Comparison of ENCODE assay signal across 26 mouse cellular contexts in the genomic region with DNA sequence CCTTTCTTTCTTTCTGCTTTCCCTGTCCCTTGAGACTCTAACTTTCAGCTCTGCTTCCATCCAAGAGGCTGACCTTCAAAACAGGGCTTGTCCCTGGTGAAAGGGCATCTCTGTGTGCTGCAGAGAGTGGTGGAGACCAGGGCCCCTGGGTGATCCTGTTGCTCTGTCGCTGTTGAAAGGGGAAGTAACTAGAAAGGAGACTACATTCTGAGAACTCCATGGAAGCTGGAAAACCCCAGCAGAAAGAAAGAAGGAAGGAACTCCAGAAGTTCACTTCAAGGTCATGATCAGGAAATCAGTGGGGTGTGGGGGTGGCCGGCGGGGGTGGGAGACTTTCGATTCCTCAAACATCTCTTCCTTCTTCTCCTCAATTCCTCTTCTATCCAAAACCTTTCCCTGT.
A peak's percentile ranks its signal among the peaks of the same experiment; 100 is the strongest.
DNase-seq lines count a peak whose midpoint lies in the region; ATAC-seq lines count a peak whose summit lies in the region.
"Had no signal": no experiment of that assay in that cellular context is flagged by ENCODE, and none has a peak within 500 bp of the region (broad histone marks: within the 10 kb centered on the region; RNA-seq: fewer than 3 reads in every experiment).

No protein-coding gene starts in this region.

- no peaks in the 10 kb centered on the region for H3K9me3 ChIP-seq in heart, embryonic 11.5 days (replicated peaks; ENCODE audit: control insufficient read depth, low read length)
- H3K9me3 ChIP-seq: forebrain, embryonic 13.5 days; heart, embryonic 13.5 days; hindbrain, embryonic 13.5 days; kidney, embryonic 15.5 days; limb, embryonic 10.5 days; limb, embryonic 15.5 days; liver, embryonic 15.5 days; megakaryocyte, embryonic 14.5 days; midbrain, embryonic 12.5 days had no signal

- 58% methylated on average over 4 of the region's 4 CpGs for WGBS in heart, embryonic 11.5 days (ENCODE audit: insufficient replicate concordance)

- H3K4me1 ChIP-seq in heart, embryonic 11.5 days (ENCODE audit: control insufficient read depth, insufficient read depth, low read length): no peaks in the 10 kb centered on the region
- H3K4me1 ChIP-seq: hindbrain, embryonic 13.5 days; kidney, embryonic 15.5 days; limb, embryonic 10.5 days; limb, embryonic 15.5 days; liver, embryonic 15.5 days; midbrain, embryonic 12.5 days had no signal

- no peaks in the 10 kb centered on the region for H3K36me3 ChIP-seq in heart, embryonic 11.5 days (ENCODE audit: control insufficient read depth, insufficient read depth, low read length)
- H3K36me3 ChIP-seq: heart, embryonic 13.5 days; hindbrain, embryonic 13.5 days; kidney, embryonic 15.5 days; limb, embryonic 10.5 days; limb, embryonic 15.5 days; liver, embryonic 15.5 days; midbrain, embryonic 12.5 days had no signal

- intact Hi-C loops in left cerebral cortex, postnatal 4 days (cut with DNase I): no loop called here

- peak; percentile 27 for DNase-seq in heart, adult 8-10 months (ENCODE audit: low spot score)
- peak; percentile 8 for DNase-seq in lung, postnatal 25 days (ENCODE audit: low spot score)
- DNase-seq in lung, postnatal 14 days: no peak
- DNase-seq in left cerebral cortex, postnatal 4 days: no peak
- no peak for DNase-seq in left cerebral cortex, adult 9 months (ENCODE audit: low spot score in 2 of 2)
- DNase-seq: adrenal gland, postnatal 25 days; cerebellum, adult 2 months; cerebellum, postnatal 25 days; gastrocnemius, postnatal 10 days; heart, postnatal 14 days; kidney, adult 11 months; thymus, postnatal 14 days had no signal

- H3K4me2 ChIP-seq in heart, embryonic 11.5 days: no peak overlapping the region
- H3K4me2 ChIP-seq: forebrain, embryonic 13.5 days; heart, embryonic 13.5 days; hindbrain, embryonic 13.5 days; kidney, embryonic 15.5 days; limb, embryonic 15.5 days; liver, embryonic 15.5 days; midbrain, embryonic 12.5 days had no signal

- ATAC-seq in heart, embryonic 11.5 days (replicated peaks; ENCODE audit: insufficient number of reproducible peaks, low FRiP score, low TSS enrichment): no peak
- ATAC-seq in granulocyte monocyte progenitor cell, adult 5-6 weeks (replicated peaks; ENCODE audit: poor library complexity, severe bottlenecking): peak; percentile 93
- ATAC-seq in monocyte, adult 5-6 weeks (replicated peaks; ENCODE audit: insufficient number of reproducible peaks, low FRiP score, low TSS enrichment, poor library complexity, severe bottlenecking): peak; percentile 97
- ATAC-seq: forebrain, embryonic 13.5 days had no signal

- no peak overlapping the region for H3K9ac ChIP-seq in heart, embryonic 11.5 days (ENCODE audit: low read depth, low read length)
- H3K9ac ChIP-seq: forebrain, embryonic 13.5 days; heart, embryonic 13.5 days; hindbrain, embryonic 13.5 days; kidney, embryonic 15.5 days; limb, embryonic 15.5 days; liver, embryonic 15.5 days; midbrain, embryonic 12.5 days had no signal

- no peaks in the 10 kb centered on the region for H3K27me3 ChIP-seq in heart, embryonic 11.5 days (ENCODE audit: control insufficient read depth, insufficient read depth, low read length)
- H3K27me3 ChIP-seq: forebrain, embryonic 13.5 days; heart, embryonic 13.5 days; hindbrain, embryonic 13.5 days; kidney, embryonic 15.5 days; limb, embryonic 15.5 days; liver, embryonic 15.5 days; midbrain, embryonic 12.5 days had no signal

- no peak overlapping the region for H3K27ac ChIP-seq in heart, embryonic 11.5 days (ENCODE audit: low read depth, low read length)
- H3K27ac ChIP-seq: forebrain, embryonic 13.5 days; heart, embryonic 13.5 days; hindbrain, embryonic 13.5 days; kidney, embryonic 15.5 days; layer of hippocampus, adult 2 months; left cerebral cortex, adult 2 months; limb, embryonic 10.5 days; limb, embryonic 15.5 days; liver, embryonic 15.5 days; midbrain, embryonic 12.5 days had no signal

- H3K4me3 ChIP-seq in heart, embryonic 11.5 days (ENCODE audit: low read depth, low read length): no peak overlapping the region
- H3K4me3 ChIP-seq: forebrain, embryonic 13.5 days; heart, embryonic 13.5 days; hindbrain, embryonic 13.5 days; kidney, embryonic 15.5 days; layer of hippocampus, adult 2 months; left cerebral cortex, adult 2 months; limb, embryonic 10.5 days; limb, embryonic 15.5 days; liver, embryonic 15.5 days; megakaryocyte, embryonic 14.5 days; midbrain, embryonic 12.5 days had no signal

Comparison
In these comparisons a context has a peak if more than half of its experiments do, and no peak if none do; other contexts are left out.
1. DNase-seq: peak in heart, adult 8-10 months (single experiment) and lung, postnatal 25 days (single experiment); none in lung, postnatal 14 days (single experiment), left cerebral cortex, postnatal 4 days (single experiment) and left cerebral cortex, adult 9 months (0 of 2).